Mouse (Mus musculus) bone marrow, adult 2 months (tissue): ENCODE results near the gene Fam76a.

Source experiments
- CTCF ChIP-seq: fragments of 200-500 bp; IDR thresholded peaks from 2 replicates; pipeline ENCODE4 v1.5.1; 2011; ENCODE audit warnings: low read length, control low read depth; ENCODE audit not compliant: control insufficient read depth, insufficient read depth
- POLR2A ChIP-seq: fragments of 200-500 bp; IDR thresholded peaks from 2 replicates; pipeline ENCODE4 v1.6.1; 2011; ENCODE audit warnings: low read depth, mild to moderate bottlenecking, control low read depth, low read length, borderline replicate concordance; ENCODE audit not compliant: control insufficient read depth

GRCm38 (mm10) chr4:132938181-132938941 lies 16.0 kb upstream of the Fam76a start:
- TF ChIP-seq CTCF, result no peak
- no peak for TF ChIP-seq POLR2A
